Mouse (Mus musculus) limb, embryonic 11.5 days (tissue): Measurements from ENCODE around the gene Ifnar2. TPM values are rescaled to one million over a fixed set of nuclear protein-coding genes. Genes with fewer than 3 reads are reported as not detected.

Experiments used
- ATAC-seq: fragments of 200-750 bp; cut with Nextera tagmentation; 2 replicates; pipeline ENCODE4 v1.8.0; 2017; ENCODE audit warnings: low read depth; ENCODE audit not compliant: insufficient number of reproducible peaks, low FRiP score, low TSS enrichment
- DNase-seq: peaks from one replicate; pipeline ENCODE4 v3.0.0-alpha.2; 2015; ENCODE audit warnings: low spot score
- H3K27ac ChIP-seq: fragments of 300-500 bp; sonication (generic); replicated peaks from 2 replicates; pipeline ENCODE4 v1.5.1; 2014; ENCODE audit warnings: low read depth, mild to moderate bottlenecking, low read length
- H3K27me3 ChIP-seq: fragments of 300-500 bp; sonication (generic); 2 replicates; pipeline ENCODE4 v1.6.1; 2014; ENCODE audit warnings: mild to moderate bottlenecking, low read length, mixed read lengths; ENCODE audit not compliant: control insufficient read depth, insufficient read depth
- H3K36me3 ChIP-seq: fragments of 300-500 bp; sonication (generic); 2 replicates; pipeline ENCODE4 v1.6.1; 2014; ENCODE audit warnings: mild to moderate bottlenecking, low read length, moderate library complexity, mixed read lengths; ENCODE audit not compliant: control insufficient read depth, insufficient read depth
- H3K4me1 ChIP-seq: fragments of 300-500 bp; sonication (generic); 2 replicates; pipeline ENCODE4 v1.6.1; 2014; ENCODE audit warnings: low read length, mixed read lengths; ENCODE audit not compliant: control insufficient read depth, insufficient read depth
- H3K4me2 ChIP-seq: fragments of 300-500 bp; sonication (generic); 2 replicates; pipeline ENCODE4 v1.6.1; 2014; ENCODE audit warnings: low read depth, mild to moderate bottlenecking, moderate library complexity; ENCODE audit not compliant: severe bottlenecking
- H3K4me3 ChIP-seq: fragments of 300-500 bp; sonication (generic); 2 replicates; pipeline ENCODE4 v1.5.1; 2014; ENCODE audit warnings: low read depth, low read length
- H3K9ac ChIP-seq: fragments of 300-500 bp; sonication (generic); 2 replicates; pipeline ENCODE4 v1.6.1; 2014; ENCODE audit warnings: mild to moderate bottlenecking, low read length
- H3K9me3 ChIP-seq: fragments of 300-500 bp; sonication (generic); 2 replicates; pipeline ENCODE4 v1.6.1; 2016; ENCODE audit warnings: low read length; ENCODE audit not compliant: control insufficient read depth
- WGBS: fragments of 180-500 bp; shearing (Covaris S2); extraction: QIAGEN DNeasy Blood & Tissue Kit; methylation state at CpG from one replicate; pipeline ENCODE4 v1.1.7; 2014; 5-methylcytosine and 5-hydroxymethylcytosine counted together
- polyA plus RNA-seq: library from polyadenylated mRNA; unstranded; fragments of >200 nt; fragmentation: Nextera tagmentation; extraction: Ambion mirVana; gene quantifications from 2 replicates; pipeline ENCODE4 v1.2.1, GENCODE M21; 2014

The Ifnar2 gene
- polyA plus RNA-seq, 1 experiment from 2014 or later, result 39.3 TPM

- DNase-seq (no peak), ATAC-seq (no peak)
- Histone ChIP-seq H3K9ac (no peak overlapping the region), H3K4me2 (no peak overlapping the region), H3K4me1 (no peaks in the 10 kb centered on the region), H3K27me3 (no peaks in the 10 kb centered on the region), H3K27ac (no peak overlapping the region), H3K36me3 (peaks cover 16% of the 10 kb centered on the region; the same call in 1 of the 2 replicates), H3K4me3 (no peak overlapping the region), H3K9me3 (no peaks in the 10 kb centered on the region)
- 94% methylated on average over 3 of the region's 3 CpGs for WGBS
These were observed 14.5 kb downstream of the Ifnar2 start for GRCm38 (mm10) chr16:91387121-91387486.

GRCm38 (mm10) chr16:91390100-91390499 lies 17.5 kb downstream of the Ifnar2 start:
- Histone ChIP-seq H3K4me3 (no peak overlapping the region), H3K4me1 (no peaks in the 10 kb centered on the region), H3K27ac (no peak overlapping the region), H3K27me3 (no peaks in the 10 kb centered on the region), H3K4me2 (no peak overlapping the region), H3K36me3 (peaks cover 21% of the 10 kb centered on the region; the same call in 1 of the 2 replicates), H3K9ac (no peak overlapping the region), H3K9me3 (no peaks in the 10 kb centered on the region)
- ATAC-seq (no peak), DNase-seq (no peak)
- 89% methylated on average over 4 of the region's 4 CpGs for WGBS

GRCm38 (mm10) chr16:91391421-91391820 lies 18.8 kb downstream of the Ifnar2 start, which contains the start of gene Gm21970:
Gene Gm21970, plus strand, starts transcription at chr16:91391721.
- H3K9me3 ChIP-seq, result no peaks in the 10 kb centered on the region
- H3K4me3 ChIP-seq, result no peak within 1 kb of the TSS
- DNase-seq, result no peak
- no peak for ATAC-seq
- no peaks in the 10 kb centered on the region for H3K27me3 ChIP-seq
- no peaks in the 10 kb centered on the region for H3K4me1 ChIP-seq
- no peak within 1 kb of the TSS for H3K9ac ChIP-seq
- WGBS, result 85% methylated on average over 5 of the region's 5 CpGs
- no peak within 1 kb of the TSS for H3K27ac ChIP-seq
- peaks cover 24% of the 10 kb centered on the region; the same call in 1 of the 2 replicates for H3K36me3 ChIP-seq
- no peak within 1 kb of the TSS for H3K4me2 ChIP-seq

GRCm38 (mm10) chr16:91394826-91395410 lies 22.3 kb downstream of the Ifnar2 start:
- no peaks in the 10 kb centered on the region for H3K9me3 ChIP-seq
- peaks cover 16% of the 10 kb centered on the region; the same call in 1 of the 2 replicates for H3K36me3 ChIP-seq
- WGBS, result 84% methylated on average over 4 of the region's 4 CpGs
- H3K9ac ChIP-seq, result no peak overlapping the region
- no peaks in the 10 kb centered on the region for H3K4me1 ChIP-seq
- DNase-seq (no peak), ATAC-seq (no peak)
- no peak overlapping the region for H3K4me2 ChIP-seq
- no peaks in the 10 kb centered on the region for H3K27me3 ChIP-seq
- no peak overlapping the region for H3K4me3 ChIP-seq
- no peak overlapping the region for H3K27ac ChIP-seq

GRCm38 (mm10) chr16:91395633-91396392 lies 23.2 kb downstream of the Ifnar2 start:
- H3K9ac ChIP-seq, result no peak overlapping the region
- ATAC-seq (no peak), DNase-seq (no peak)
- peaks cover 16% of the 10 kb centered on the region; the same call in 1 of the 2 replicates for H3K36me3 ChIP-seq
- no peaks in the 10 kb centered on the region for H3K4me1 ChIP-seq
- no peaks in the 10 kb centered on the region for H3K9me3 ChIP-seq
- no peak overlapping the region for H3K4me3 ChIP-seq
- no peak overlapping the region for H3K27ac ChIP-seq
- H3K4me2 ChIP-seq, result no peak overlapping the region
- WGBS, result 57% methylated on average over 8 of the region's 8 CpGs
- H3K27me3 ChIP-seq, result no peaks in the 10 kb centered on the region

- H3K4me3 ChIP-seq, result no peak overlapping the region
- H3K9me3 ChIP-seq, result no peaks in the 10 kb centered on the region
- H3K4me1 ChIP-seq, result no peaks in the 10 kb centered on the region
- H3K27ac ChIP-seq, result no peak overlapping the region
- H3K9ac ChIP-seq, result no peak overlapping the region
- ATAC-seq (no peak), DNase-seq (no peak)
- no peaks in the 10 kb centered on the region for H3K27me3 ChIP-seq
- peaks cover 12% of the 10 kb centered on the region; the same call in 1 of the 2 replicates for H3K36me3 ChIP-seq
- no peak overlapping the region for H3K4me2 ChIP-seq
- WGBS, result 76% methylated on average over 10 of the region's 10 CpGs
These were observed 24.4 kb downstream of the Ifnar2 start for GRCm38 (mm10) chr16:91396844-91397537.

- H3K36me3 ChIP-seq, result peaks cover 6% of the 10 kb centered on the region; the same call in 1 of the 2 replicates
These were observed 25.4 kb downstream of the Ifnar2 start for GRCm38 (mm10) chr16:91398030-91398429.

GRCm38 (mm10) chr16:91398944-91399343 lies 26.4 kb downstream of the Ifnar2 start:
- Histone ChIP-seq H3K9ac (no peak overlapping the region), H3K4me2 (no peak overlapping the region), H3K4me1 (no peaks in the 10 kb centered on the region), H3K27me3 (no peaks in the 10 kb centered on the region), H3K4me3 (no peak overlapping the region), H3K9me3 (no peaks in the 10 kb centered on the region), H3K36me3 (peaks cover 4% of the 10 kb centered on the region; the same call in 1 of the 2 replicates), H3K27ac (no peak overlapping the region)
- ATAC-seq, result no peak
- no peak for DNase-seq
- WGBS, result 94% methylated on average over 7 of the region's 7 CpGs

More at GRCm38 (mm10) chr16:91398030-91398429, 25.4 kb downstream of the Ifnar2 start:
- no peak overlapping the region for H3K4me3 ChIP-seq
- no peaks in the 10 kb centered on the region for H3K4me1 ChIP-seq
- no peak overlapping the region for H3K27ac ChIP-seq
- no peak overlapping the region for H3K9ac ChIP-seq
- H3K9me3 ChIP-seq, result no peaks in the 10 kb centered on the region
- WGBS, result 91% methylated on average over 12 of the region's 12 CpGs
- no peak for ATAC-seq
- H3K4me2 ChIP-seq, result no peak overlapping the region
- no peak for DNase-seq
- H3K27me3 ChIP-seq, result no peaks in the 10 kb centered on the region
